Mouse (Mus musculus): Measurements from ENCODE around the gene Fut7. TPM values are rescaled to one million over a fixed set of nuclear protein-coding genes. Genes with fewer than 3 reads are reported as not detected.
A peak's percentile ranks its signal among the peaks of the same experiment; 100 is the strongest.

The Fut7 gene
- polyA plus RNA-seq, 1 experiment from 2014 or later = 0.27 TPM

DNA sequence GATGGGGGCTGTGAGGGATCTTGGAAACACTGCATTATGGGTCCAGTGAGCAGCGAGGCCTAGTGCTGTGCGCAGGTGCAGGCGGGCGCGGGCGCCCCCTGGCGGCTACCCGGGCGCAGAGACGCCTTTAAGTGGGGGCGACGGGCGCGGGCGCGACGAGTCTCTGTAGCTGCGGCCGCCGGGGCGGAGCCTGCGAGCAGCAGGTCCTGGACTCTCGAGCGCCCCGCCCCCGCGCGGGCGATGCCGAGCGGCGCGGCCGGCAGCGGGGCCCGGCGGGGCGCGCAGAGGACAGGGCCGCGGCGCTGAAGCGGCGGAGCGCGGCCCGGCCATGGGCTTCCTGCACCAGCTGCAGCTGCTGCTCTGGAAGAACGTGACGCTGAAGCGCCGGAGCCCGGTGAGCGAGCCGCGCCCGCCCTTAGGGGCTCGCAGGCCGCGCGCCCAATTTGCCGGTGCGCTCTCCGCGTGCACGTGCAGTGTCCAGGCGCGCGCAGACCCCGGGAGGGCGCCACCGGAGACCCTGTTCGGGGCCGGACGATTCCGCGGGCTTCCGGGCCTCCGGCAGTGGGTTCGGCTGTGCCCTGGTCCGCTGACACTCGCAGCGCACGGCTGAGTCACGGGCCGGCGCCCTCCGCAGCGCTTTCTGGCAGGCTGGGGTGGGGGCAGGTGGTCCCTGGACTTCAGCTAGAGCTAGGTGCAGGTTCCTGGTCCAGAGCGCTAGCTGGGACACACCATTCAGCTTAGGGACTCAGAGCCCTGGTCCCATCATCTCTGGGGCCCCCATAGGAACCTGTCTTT is 5.6 kb downstream of the Fut7 start, which contains the start of gene Abca2:
Gene Abca2, plus strand, starts transcription at position 262 of the 795 bp plus-strand sequence.
- TF ChIP-seq CTCF (IDR thresholded peaks at IDR 0.05; ENCODE audit: low read depth) = peak; percentile 96
- Histone ChIP-seq H3K4me2 (replicated peaks; ENCODE audit: low read depth) (peak within 1 kb of the TSS; percentile 97), H3K9ac (ENCODE audit: low read depth, low read length) (peak within 1 kb of the TSS; percentile 38), H3K27me3 (replicated peaks; ENCODE audit: control insufficient read depth, insufficient read depth, low read length) (peaks cover 9% of the 10 kb centered on the region; the same call in 1 of the 2 replicates), H3K4me1 (replicated peaks; ENCODE audit: control insufficient read depth, insufficient read depth, low read length) (no peaks in the 10 kb centered on the region; the same call in 1 of the 2 replicates), H3K36me3 (ENCODE audit: control insufficient read depth, insufficient read depth) (no peaks in the 10 kb centered on the region), H3K4me3 (ENCODE audit: low read depth, low read length) (peak within 1 kb of the TSS; percentile 60), H3K27ac (ENCODE audit: low read depth, low read length) (no peak within 1 kb of the TSS), H3K9me3 (ENCODE audit: control insufficient read depth) (no peaks in the 10 kb centered on the region)
- under 1% methylated on average over 66 of the region's 89 CpGs for WGBS
- ATAC-seq = peak; percentile 84

GRCm38 (mm10) chr2:25429435-25430180 is 6.5 kb downstream of the Fut7 start:
- Histone ChIP-seq H3K4me1 (replicated peaks; ENCODE audit: control insufficient read depth, insufficient read depth, low read length) (no peaks in the 10 kb centered on the region; the same call in 1 of the 2 replicates), H3K27ac (ENCODE audit: low read depth, low read length) (no peak overlapping the region), H3K36me3 (ENCODE audit: control insufficient read depth, insufficient read depth) (no peaks in the 10 kb centered on the region), H3K27me3 (replicated peaks; ENCODE audit: control insufficient read depth, insufficient read depth, low read length) (peaks cover 9% of the 10 kb centered on the region; the same call in 1 of the 2 replicates), H3K4me2 (replicated peaks; ENCODE audit: low read depth) (peak overlapping the region; percentile 97), H3K4me3 (ENCODE audit: low read depth, low read length) (peak overlapping the region; percentile 60; the same call in 1 of the 2 replicates), H3K9me3 (ENCODE audit: control insufficient read depth) (no peaks in the 10 kb centered on the region), H3K9ac (ENCODE audit: low read depth, low read length) (no peak overlapping the region)
- TF ChIP-seq CTCF (IDR thresholded peaks at IDR 0.05; ENCODE audit: low read depth) = no peak
- ATAC-seq = no peak
- WGBS = 77% methylated on average over 5 of the region's 5 CpGs

GRCm38 (mm10) chr2:25430395-25431233 is 7.5 kb downstream of the Fut7 start:
- no peaks in the 10 kb centered on the region for H3K9me3 ChIP-seq (ENCODE audit: control insufficient read depth)
- H3K27ac ChIP-seq (ENCODE audit: low read depth, low read length) = no peak overlapping the region
- no peak for ATAC-seq
- TF ChIP-seq CTCF (IDR thresholded peaks at IDR 0.05; ENCODE audit: low read depth) = no peak
- peaks cover 4% of the 10 kb centered on the region; the same call in 1 of the 2 replicates for H3K27me3 ChIP-seq (replicated peaks; ENCODE audit: control insufficient read depth, insufficient read depth, low read length)
- no peaks in the 10 kb centered on the region; the same call in 1 of the 2 replicates for H3K4me1 ChIP-seq (replicated peaks; ENCODE audit: control insufficient read depth, insufficient read depth, low read length)
- no peak overlapping the region for H3K4me3 ChIP-seq (ENCODE audit: low read depth, low read length)
- no peaks in the 10 kb centered on the region for H3K36me3 ChIP-seq (ENCODE audit: control insufficient read depth, insufficient read depth)
- 83% methylated on average over 17 of the region's 17 CpGs for WGBS
- H3K4me2 ChIP-seq (replicated peaks; ENCODE audit: low read depth) = no peak overlapping the region
- no peak overlapping the region for H3K9ac ChIP-seq (ENCODE audit: low read depth, low read length)

- no peak for TF ChIP-seq CTCF (IDR thresholded peaks at IDR 0.05; ENCODE audit: low read depth)
- no peaks in the 10 kb centered on the region; the same call in 1 of the 2 replicates for H3K27me3 ChIP-seq (replicated peaks; ENCODE audit: control insufficient read depth, insufficient read depth, low read length)
- no peak for ATAC-seq
- 80% methylated on average over 6 of the region's 6 CpGs for WGBS
- H3K9me3 ChIP-seq (ENCODE audit: control insufficient read depth) = no peaks in the 10 kb centered on the region
- H3K27ac ChIP-seq (ENCODE audit: low read depth, low read length) = no peak overlapping the region
- no peak overlapping the region for H3K9ac ChIP-seq (ENCODE audit: low read depth, low read length)
- no peaks in the 10 kb centered on the region for H3K36me3 ChIP-seq (ENCODE audit: control insufficient read depth, insufficient read depth)
- H3K4me2 ChIP-seq (replicated peaks; ENCODE audit: low read depth) = no peak overlapping the region
- H3K4me1 ChIP-seq (replicated peaks; ENCODE audit: control insufficient read depth, insufficient read depth, low read length) = no peaks in the 10 kb centered on the region; the same call in 1 of the 2 replicates
- no peak overlapping the region for H3K4me3 ChIP-seq (ENCODE audit: low read depth, low read length)
These were observed 8.3 kb downstream of the Fut7 start for GRCm38 (mm10) chr2:25431308-25431855.

- Histone ChIP-seq H3K4me3 (ENCODE audit: low read depth, low read length) (no peak overlapping the region), H3K9ac (ENCODE audit: low read depth, low read length) (no peak overlapping the region), H3K36me3 (ENCODE audit: control insufficient read depth, insufficient read depth) (no peaks in the 10 kb centered on the region), H3K27me3 (replicated peaks; ENCODE audit: control insufficient read depth, insufficient read depth, low read length) (no peaks in the 10 kb centered on the region; the same call in 1 of the 2 replicates), H3K4me1 (replicated peaks; ENCODE audit: control insufficient read depth, insufficient read depth, low read length) (no peaks in the 10 kb centered on the region; the same call in 1 of the 2 replicates), H3K4me2 (replicated peaks; ENCODE audit: low read depth) (no peak overlapping the region), H3K27ac (ENCODE audit: low read depth, low read length) (no peak overlapping the region), H3K9me3 (ENCODE audit: control insufficient read depth) (no peaks in the 10 kb centered on the region)
- TF ChIP-seq CTCF (IDR thresholded peaks at IDR 0.05; ENCODE audit: low read depth) = no peak
- ATAC-seq = no peak
- 82% methylated on average over 11 of the region's 11 CpGs for WGBS
These were observed 9.4 kb downstream of the Fut7 start for GRCm38 (mm10) chr2:25432326-25433098.
